Mouse (Mus musculus) MEL (cell line): ENCODE data around the gene Cfap58. TPM values are rescaled to one million over a fixed set of nuclear protein-coding genes. Genes with fewer than 3 reads are reported as not detected.
A peak's percentile ranks its signal among the peaks of the same experiment; 100 is the strongest.

Source experiments
- DNase-seq: peaks from one replicate; pipeline ENCODE4 v3.0.0; 2011; ENCODE audit warnings: low read depth, low spot score
- H3K27ac ChIP-seq: 2 replicates; pipeline ENCODE4 v1.5.1; 2012; ENCODE audit warnings: low read depth, mild to moderate bottlenecking, control low read depth, low read length, moderate library complexity; ENCODE audit not compliant: control insufficient read depth
- H3K27me3 ChIP-seq, 2 experiments: fragments of 150-350 bp in 1 of 2; sonication (generic) in 1 of 2; 2 replicates each; pipeline ENCODE4 v1.6.1; 2012; ENCODE audit warnings: low read length in 2 of 2, mild to moderate bottlenecking in 2 of 2, improper control_type of control experiment in 1 of 2, moderate library complexity in 1 of 2; ENCODE audit not compliant: insufficient read depth in 2 of 2, control insufficient read depth in 1 of 2
- H3K36me3 ChIP-seq, 2 experiments: 2 replicates each; pipeline ENCODE4 v1.6.1; 2012 to 2014; ENCODE audit warnings: low read length in 2 of 2, improper control_type of control experiment in 1 of 2, inconsistent platforms in 1 of 2, mild to moderate bottlenecking in 1 of 2; ENCODE audit not compliant: insufficient read depth in 2 of 2, control insufficient read depth in 1 of 2
- H3K4me1 ChIP-seq, 2 experiments: fragments of 150-350 bp in 1 of 2; sonication (generic) in 1 of 2; 2 replicates each; pipeline ENCODE4 v1.6.1; 2012; ENCODE audit warnings: low read length in 2 of 2, improper control_type of control experiment in 1 of 2, mild to moderate bottlenecking in 1 of 2; ENCODE audit not compliant: insufficient read depth in 2 of 2, control insufficient read depth in 1 of 2
- H3K4me3 ChIP-seq, 2 experiments: fragments of 150-350 bp in 1 of 2; sonication (generic) in 1 of 2; 2 replicates each; pipeline ENCODE4 v1.5.1; 2012; ENCODE audit warnings: low read depth in 2 of 2, low read length in 2 of 2, mild to moderate bottlenecking in 2 of 2, moderate library complexity in 2 of 2, control low read depth in 1 of 2, improper control_type of control experiment in 1 of 2; ENCODE audit not compliant: control insufficient read depth in 1 of 2, insufficient read depth in 1 of 2
- H3K79me2 ChIP-seq: 2 replicates; pipeline ENCODE4 v1.6.1; 2012; ENCODE audit warnings: mild to moderate bottlenecking, low read length, moderate library complexity; ENCODE audit not compliant: control insufficient read depth, poor library complexity, insufficient read depth
- H3K9ac ChIP-seq: 2 replicates; pipeline ENCODE4 v1.6.1; 2012; ENCODE audit warnings: low read depth, mild to moderate bottlenecking, control low read depth, low read length, moderate library complexity; ENCODE audit not compliant: control insufficient read depth, poor library complexity, severe bottlenecking
- H3K9me3 ChIP-seq: fragments of 150-350 bp; sonication (generic); replicated peaks from 2 replicates; pipeline ENCODE4 v1.6.1; 2012; ENCODE audit warnings: mild to moderate bottlenecking, low read length, improper control_type of control experiment, moderate library complexity; ENCODE audit not compliant: insufficient read depth
- BHLHE40 ChIP-seq: IDR thresholded peaks from 2 replicates; pipeline ENCODE4 v1.6.1; 2012; ENCODE audit warnings: low read depth, mild to moderate bottlenecking, inconsistent platforms, low read length, improper control_type of control experiment, borderline replicate concordance
- CHD1 ChIP-seq: IDR thresholded peaks from 2 replicates; pipeline ENCODE4 v1.6.1; 2012; ENCODE audit warnings: low read depth, mild to moderate bottlenecking, inconsistent platforms, low read length, improper control_type of control experiment
- CHD2 ChIP-seq: IDR thresholded peaks from 2 replicates; pipeline ENCODE4 v1.6.1; 2011; ENCODE audit warnings: low read length, improper control_type of control experiment
- CTCF ChIP-seq, 3 experiments: IDR thresholded peaks in 2 of 3; conservative IDR thresholded peaks in 1 of 3; 2 replicates each; pipeline ENCODE4 v1.5.1; 2011 to 2012; ENCODE audit warnings: low read length in 3 of 3, low read depth in 2 of 3, mild to moderate bottlenecking in 2 of 3, improper control_type of control experiment in 1 of 3, inconsistent platforms in 1 of 3, mixed read lengths in 1 of 3, moderate library complexity in 1 of 3; ENCODE audit not compliant: control insufficient read depth in 1 of 3, insufficient read depth in 1 of 3, poor library complexity in 1 of 3, severe bottlenecking in 1 of 3
- E2F4 ChIP-seq: IDR thresholded peaks from 2 replicates; pipeline ENCODE4 v1.6.1; 2011; ENCODE audit warnings: low read depth, low read length, improper control_type of control experiment, borderline replicate concordance
- ELF1 ChIP-seq: IDR thresholded peaks from 2 replicates; pipeline ENCODE4 v1.6.1; 2014; ENCODE audit warnings: low read depth, mild to moderate bottlenecking, inconsistent platforms, low read length, improper control_type of control experiment, moderate library complexity
- EP300 ChIP-seq, 2 experiments: IDR thresholded peaks; 2 replicates each; pipeline ENCODE4 v1.6.1; 2011; ENCODE audit warnings: improper control_type of control experiment in 2 of 2, low read length in 2 of 2, low read depth in 1 of 2, mild to moderate bottlenecking in 1 of 2
- ETS1 ChIP-seq: IDR thresholded peaks from 2 replicates; pipeline ENCODE4 v1.6.1; 2012; ENCODE audit warnings: low read depth, mild to moderate bottlenecking, inconsistent platforms, low read length, improper control_type of control experiment, moderate library complexity
- GABPA ChIP-seq: IDR thresholded peaks from 2 replicates; pipeline ENCODE4 v1.6.1; 2012; ENCODE audit warnings: low read depth, mild to moderate bottlenecking, inconsistent platforms, low read length, improper control_type of control experiment, moderate library complexity
- GATA1 ChIP-seq: IDR thresholded peaks from 2 replicates; pipeline ENCODE4 v1.6.1; 2011; ENCODE audit warnings: low read depth, low read length, improper control_type of control experiment
- HCFC1 ChIP-seq: IDR thresholded peaks from 2 replicates; pipeline ENCODE4 v1.6.1; 2012; ENCODE audit warnings: low read depth, mild to moderate bottlenecking, inconsistent platforms, low read length, improper control_type of control experiment, moderate library complexity
- JUND ChIP-seq: IDR thresholded peaks from 2 replicates; pipeline ENCODE4 v1.6.1; 2011; ENCODE audit warnings: low read depth, mild to moderate bottlenecking, improper control_type of control experiment, low read length
- KAT2A ChIP-seq: conservative IDR thresholded peaks from 2 replicates; pipeline ENCODE4 v1.6.1; 2012; ENCODE audit warnings: low read depth, low read length, improper control_type of control experiment, inconsistent platforms
- MAFK ChIP-seq: IDR thresholded peaks from 2 replicates; pipeline ENCODE4 v1.6.1; 2011; ENCODE audit warnings: low read depth, mild to moderate bottlenecking, low read length, improper control_type of control experiment, borderline replicate concordance
- MAX ChIP-seq: IDR thresholded peaks from 2 replicates; pipeline ENCODE4 v1.6.1; 2011; ENCODE audit warnings: low read length, improper control_type of control experiment
- MAZ ChIP-seq: IDR thresholded peaks from 2 replicates; pipeline ENCODE4 v1.6.1; 2012; ENCODE audit warnings: low read depth, mild to moderate bottlenecking, inconsistent platforms, low read length, improper control_type of control experiment
- MXI1 ChIP-seq: IDR thresholded peaks from 2 replicates; pipeline ENCODE4 v1.6.1; 2011; ENCODE audit warnings: mild to moderate bottlenecking, low read depth, low read length, improper control_type of control experiment
- MYB ChIP-seq: IDR thresholded peaks from 2 replicates; pipeline ENCODE4 v1.6.1; 2011; ENCODE audit warnings: mild to moderate bottlenecking, low read depth, low read length, improper control_type of control experiment
- MYC ChIP-seq: IDR thresholded peaks from 2 replicates; pipeline ENCODE4 v1.6.1; 2011; ENCODE audit warnings: low read depth, mild to moderate bottlenecking, low read length, improper control_type of control experiment, moderate library complexity
- NELFE ChIP-seq: IDR thresholded peaks from 2 replicates; pipeline ENCODE4 v1.6.1; 2011; ENCODE audit warnings: low read depth, low read length, improper control_type of control experiment
- NRF1 ChIP-seq: IDR thresholded peaks from 2 replicates; pipeline ENCODE4 v1.6.1; 2014; ENCODE audit warnings: low read depth, mild to moderate bottlenecking, inconsistent platforms, low read length, improper control_type of control experiment, moderate library complexity; ENCODE audit not compliant: poor library complexity, insufficient read depth, severe bottlenecking
- POLR2A ChIP-seq, 2 experiments: IDR thresholded peaks; 2 replicates each; pipeline ENCODE4 v1.6.1; 2011 to 2012; ENCODE audit warnings: low read length in 2 of 2, mild to moderate bottlenecking in 2 of 2, control low read depth in 1 of 2, improper control_type of control experiment in 1 of 2, low read depth in 1 of 2, moderate library complexity in 1 of 2; ENCODE audit not compliant: control insufficient read depth in 1 of 2, insufficient read depth in 1 of 2, poor library complexity in 1 of 2
- POLR2AphosphoS2 ChIP-seq: IDR thresholded peaks from 2 replicates; pipeline ENCODE4 v1.6.1; 2011; ENCODE audit warnings: low read length, improper control_type of control experiment
- POLR2AphosphoS5 ChIP-seq: IDR thresholded peaks from 2 replicates; pipeline ENCODE4 v1.6.1; 2012; ENCODE audit warnings: low read depth, borderline replicate concordance, mild to moderate bottlenecking, inconsistent platforms, low read length, moderate library complexity, mixed read lengths
- RAD21 ChIP-seq: IDR thresholded peaks from 2 replicates; pipeline ENCODE4 v1.6.1; 2011; ENCODE audit warnings: mild to moderate bottlenecking, low read depth, low read length, improper control_type of control experiment
- RCOR1 ChIP-seq: IDR thresholded peaks from 2 replicates; pipeline ENCODE4 v1.6.1; 2012; ENCODE audit warnings: low read depth, mild to moderate bottlenecking, inconsistent platforms, low read length, improper control_type of control experiment
- SIN3A ChIP-seq: IDR thresholded peaks from 2 replicates; pipeline ENCODE4 v1.6.1; 2012; ENCODE audit warnings: low read length, improper control_type of control experiment, inconsistent platforms
- SMC3 ChIP-seq: IDR thresholded peaks from 2 replicates; pipeline ENCODE4 v1.6.1; 2011; ENCODE audit warnings: low read depth, low read length, improper control_type of control experiment
- TAL1 ChIP-seq: IDR thresholded peaks from 2 replicates; pipeline ENCODE4 v1.6.1; 2012; ENCODE audit warnings: mild to moderate bottlenecking, inconsistent platforms, low read length, moderate library complexity, mixed read lengths
- TBP ChIP-seq: IDR thresholded peaks from 2 replicates; pipeline ENCODE4 v1.8.0; 2011; ENCODE audit warnings: low read depth, low read length, improper control_type of control experiment
- TCF12 ChIP-seq: IDR thresholded peaks from 2 replicates; pipeline ENCODE4 v1.6.1; 2014; ENCODE audit warnings: low read depth, mild to moderate bottlenecking, inconsistent platforms, low read length, improper control_type of control experiment, moderate library complexity
- UBTF ChIP-seq: IDR thresholded peaks from 2 replicates; pipeline ENCODE4 v1.6.1; 2012; ENCODE audit warnings: low read depth, mild to moderate bottlenecking, inconsistent platforms, low read length, improper control_type of control experiment, moderate library complexity, borderline replicate concordance; ENCODE audit not compliant: insufficient read depth
- USF1 ChIP-seq: IDR thresholded peaks from 2 replicates; pipeline ENCODE4 v1.6.1; 2014; ENCODE audit warnings: low read depth, mild to moderate bottlenecking, inconsistent platforms, low read length, improper control_type of control experiment, moderate library complexity
- USF2 ChIP-seq, 2 experiments: IDR thresholded peaks; 2 replicates each; pipeline ENCODE4 v1.6.1; 2011 to 2012; ENCODE audit warnings: improper control_type of control experiment in 2 of 2, low read length in 2 of 2, borderline replicate concordance in 1 of 2, inconsistent platforms in 1 of 2, low read depth in 1 of 2, mild to moderate bottlenecking in 1 of 2; ENCODE audit not compliant: insufficient read depth in 1 of 2
- ZC3H11A ChIP-seq: IDR thresholded peaks from 2 replicates; pipeline ENCODE4 v1.6.1; 2012; ENCODE audit warnings: low read depth, mild to moderate bottlenecking, inconsistent platforms, low read length, improper control_type of control experiment
- ZKSCAN1 ChIP-seq: IDR thresholded peaks from 2 replicates; pipeline ENCODE4 v1.6.1; 2012; ENCODE audit warnings: low read depth, mild to moderate bottlenecking, inconsistent platforms, low read length, improper control_type of control experiment, moderate library complexity
- ZMIZ1 ChIP-seq: IDR thresholded peaks from 2 replicates; pipeline ENCODE4 v1.6.1; 2012; ENCODE audit warnings: low read depth, mild to moderate bottlenecking, inconsistent platforms, low read length, improper control_type of control experiment, moderate library complexity
- ZNF384 ChIP-seq: IDR thresholded peaks from 2 replicates; pipeline ENCODE4 v1.6.1; 2012; ENCODE audit warnings: low read depth, mild to moderate bottlenecking, inconsistent platforms, low read length, improper control_type of control experiment
- polyA plus RNA-seq, 2 experiments: library from polyadenylated mRNA; stranded (reverse) in 1 of 2; unstranded in 1 of 2; fragments of >175 nt in 1 of 2; fragments of >200 nt in 1 of 2; gene quantifications; 2 replicates each; pipeline versions ENCODE4 v1.2.1 to v1.2.4; 2012; ENCODE audit warnings: low replicate concordance in 2 of 2, low read depth in 1 of 2; ENCODE audit not compliant: insufficient read length in 2 of 2, insufficient read depth in 1 of 2, missing spikeins in 1 of 2
- total RNA-seq: library from RNA; depleted of rRNA; stranded (reverse); fragments of 300-350 nt; gene quantifications from 2 replicates; pipeline ENCODE4 v1.2.3, GENCODE M21; 2012

Gene Cfap58
- total and polyA plus RNA-seq, 3 experiments = not detected

DNA sequence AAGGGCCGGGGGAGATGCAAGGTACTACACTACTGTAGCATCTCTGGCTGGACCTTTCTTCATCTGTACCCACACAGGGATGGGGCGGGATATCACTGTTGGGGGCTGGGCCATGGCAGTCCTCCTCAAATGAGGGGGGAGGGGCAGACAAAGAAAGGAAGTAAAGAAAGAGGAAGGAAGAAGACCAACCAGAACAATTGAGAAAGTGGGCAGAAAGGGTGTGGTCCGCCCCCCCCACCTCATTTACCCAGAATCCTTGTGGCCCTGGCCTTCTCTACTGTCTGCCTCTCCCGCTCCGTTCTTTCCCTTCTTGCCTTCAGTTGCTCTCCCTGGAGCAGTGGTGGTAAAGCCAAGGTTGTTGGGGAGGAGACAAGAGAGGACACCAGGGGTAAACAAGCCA, 31.9 kb upstream of the Cfap58 start:
- peak overlapping the region; percentile 78 for H3K27ac ChIP-seq
- H3K4me3 ChIP-seq = no peak overlapping the region; a peak in 1 of 4 replicates
- H3K79me2 ChIP-seq = peaks cover 40% of the 10 kb centered on the region
- no peaks in the 10 kb centered on the region for H3K27me3 ChIP-seq
- no peaks in the 10 kb centered on the region for H3K9me3 ChIP-seq
- H3K36me3 ChIP-seq = peaks cover 0 to 35% of the 10 kb centered on the region in 2 experiments; a peak in 2 of 4 replicates
- H3K9ac ChIP-seq = peak overlapping the region; percentile 42
- peaks cover 20 to 47% of the 10 kb centered on the region in 2 experiments for H3K4me1 ChIP-seq
- peak; percentile 82 for DNase-seq
- TF ChIP-seq MXI1 = no peak
- TF ChIP-seq USF1 = no peak
- TF ChIP-seq KAT2A = no peak
- no peak for TF ChIP-seq JUND
- TF ChIP-seq TAL1 = no peak
- TF ChIP-seq NRF1 = no peak
- no peak for TF ChIP-seq NELFE
- no peak for TF ChIP-seq ZMIZ1
- no peak for TF ChIP-seq USF2 (IDR thresholded peaks at IDR 0.05; ENCODE audit: borderline replicate concordance in 1 of 2, insufficient read depth in 1 of 2, low read depth in 1 of 2, low read length in 2 of 2)
- no peak for TF ChIP-seq UBTF
- no peak for TF ChIP-seq CHD1
- peak in 1 of 2 experiments; percentile 37; a peak in 1 of 4 replicates for TF ChIP-seq POLR2A (IDR thresholded peaks at IDR 0.05; ENCODE audit: control insufficient read depth in 1 of 2, insufficient read depth in 1 of 2, low read depth in 1 of 2, low read length in 2 of 2, poor library complexity in 1 of 2)
- no peak; the same call in 1 of the 2 replicates for TF ChIP-seq MAX
- TF ChIP-seq HCFC1 = peak; percentile 72
- TF ChIP-seq BHLHE40 = no peak
- TF ChIP-seq EP300 (IDR thresholded peaks at IDR 0.05; ENCODE audit: low read depth in 1 of 2, low read length in 2 of 2) = peak; percentile 79
- no peak for TF ChIP-seq MYB
- TF ChIP-seq POLR2AphosphoS5 = no peak
- TF ChIP-seq TBP = no peak
- no peak for TF ChIP-seq SMC3
- TF ChIP-seq ETS1 = peak; percentile 80
- no peak for TF ChIP-seq CTCF (IDR thresholded peaks at IDR 0.05 in 2 of 3, conservative IDR thresholded peaks at IDR 0.05 in 1 of 3; ENCODE audit: control insufficient read depth in 1 of 3, insufficient read depth in 1 of 3, low read depth in 2 of 3, low read length in 3 of 3, poor library complexity in 1 of 3, severe bottlenecking in 1 of 3)
- no peak for TF ChIP-seq E2F4
- TF ChIP-seq MAZ = peak; percentile 85
- TF ChIP-seq MAFK = no peak
- TF ChIP-seq POLR2AphosphoS2 = no peak
- TF ChIP-seq ELF1 = peak; percentile 46; the same call in 1 of the 2 replicates
- peak; percentile 67 for TF ChIP-seq TCF12
- peak; percentile 77 for TF ChIP-seq CHD2
- peak; percentile 58; the same call in 1 of the 2 replicates for TF ChIP-seq SIN3A
- TF ChIP-seq ZNF384 = no peak
- no peak for TF ChIP-seq ZKSCAN1
- TF ChIP-seq RCOR1 = peak; percentile 46; the same call in 1 of the 2 replicates
- TF ChIP-seq GABPA = no peak
- TF ChIP-seq RAD21 = no peak
- no peak for TF ChIP-seq GATA1
- TF ChIP-seq MYC = no peak
- no peak for TF ChIP-seq ZC3H11A
